Mouse (Mus musculus) left cerebral cortex, adult 2 months (tissue): ENCODE measurements around the gene Pld5. TPM values are rescaled to one million over a fixed set of nuclear protein-coding genes. Genes with fewer than 3 reads are reported as not detected.
"Not testable (repeated sequence)": the region's sequence is repeated elsewhere in the genome, so short reads cannot be mapped to it uniquely, and the experiment has no call there.

Experiments
- DNase-seq, 2 experiments: peaks; one replicate each; pipeline ENCODE4 v3.0.0; 2021 to 2022; ENCODE audit warnings: low spot score in 2 of 2, mixed read lengths in 1 of 2; ENCODE audit errors: extremely low spot score in 1 of 2
- H3K27ac ChIP-seq: fragments of 200-600 bp; 2 replicates; pipeline ENCODE4 v1.8.1; 2022
- H3K4me3 ChIP-seq: fragments of 200-600 bp; 2 replicates; pipeline ENCODE4 v1.8.1; 2022
- CTCF ChIP-seq: fragments of 200-600 bp; IDR thresholded peaks from 2 replicates; pipeline ENCODE4 v1.8.1; 2022; ENCODE audit warnings: antibody characterized with exemption, mild to moderate bottlenecking, moderate library complexity
- intact Hi-C: fragments of 180-260 bp; cut with DNase I; formaldehyde crosslinking; loops from one replicate; pipeline ENCODE4 v1.15.1; 2025
- total RNA-seq, 2 experiments: library from RNA; stranded (reverse); gene quantifications; 2 replicates each; pipeline ENCODE4 v1.2.3; 2021

Pld5 gene
- total RNA-seq, 2 experiments from 2014 or later: 10.0 to 11.2 TPM

GRCm38 (mm10) chr1:175988448-175988847 lies 286.7 kb downstream of the Pld5 start:
- intact Hi-C loops: no loop called here
- Histone ChIP-seq H3K4me3 (no peak overlapping the region), H3K27ac (no peak overlapping the region)
- DNase-seq: no peak
- TF ChIP-seq CTCF: no peak

DNA sequence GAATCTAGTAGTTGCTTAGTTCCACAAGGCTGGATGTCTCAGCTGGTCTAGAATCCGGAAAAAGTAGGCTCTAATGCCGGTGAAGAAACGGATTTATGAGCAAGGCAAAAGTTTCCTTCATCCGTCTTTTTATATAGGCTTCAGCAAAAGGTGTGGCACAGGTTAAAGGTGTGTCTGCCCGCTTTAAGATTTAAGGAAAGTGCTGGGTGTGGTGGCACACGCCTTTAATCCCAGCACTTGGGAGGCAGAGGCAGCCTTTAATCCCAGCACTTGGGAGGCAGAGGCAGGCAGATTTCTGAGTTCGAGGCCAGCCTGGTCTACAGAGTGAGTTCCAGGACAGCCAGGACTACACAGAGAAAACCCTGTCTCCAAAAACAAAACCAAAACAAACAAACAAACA lies 296.1 kb downstream of the Pld5 start, which contains the start of gene Rbm8a2:
Gene Rbm8a2 (minus strand): TSS at position 101 of the 400 bp plus-strand sequence.
- DNase-seq, H3K4me3 ChIP-seq, H3K27ac ChIP-seq, intact Hi-C loops: not testable (repeated sequence)

- Histone ChIP-seq H3K27ac (no peak overlapping the region), H3K4me3 (no peak overlapping the region)
- DNase-seq: no peak
- TF ChIP-seq CTCF: no peak
- intact Hi-C loops: no loop called here
Observed at GRCm38 (mm10) chr1:175970710-175971109, 304.4 kb downstream of the Pld5 start.

DNA sequence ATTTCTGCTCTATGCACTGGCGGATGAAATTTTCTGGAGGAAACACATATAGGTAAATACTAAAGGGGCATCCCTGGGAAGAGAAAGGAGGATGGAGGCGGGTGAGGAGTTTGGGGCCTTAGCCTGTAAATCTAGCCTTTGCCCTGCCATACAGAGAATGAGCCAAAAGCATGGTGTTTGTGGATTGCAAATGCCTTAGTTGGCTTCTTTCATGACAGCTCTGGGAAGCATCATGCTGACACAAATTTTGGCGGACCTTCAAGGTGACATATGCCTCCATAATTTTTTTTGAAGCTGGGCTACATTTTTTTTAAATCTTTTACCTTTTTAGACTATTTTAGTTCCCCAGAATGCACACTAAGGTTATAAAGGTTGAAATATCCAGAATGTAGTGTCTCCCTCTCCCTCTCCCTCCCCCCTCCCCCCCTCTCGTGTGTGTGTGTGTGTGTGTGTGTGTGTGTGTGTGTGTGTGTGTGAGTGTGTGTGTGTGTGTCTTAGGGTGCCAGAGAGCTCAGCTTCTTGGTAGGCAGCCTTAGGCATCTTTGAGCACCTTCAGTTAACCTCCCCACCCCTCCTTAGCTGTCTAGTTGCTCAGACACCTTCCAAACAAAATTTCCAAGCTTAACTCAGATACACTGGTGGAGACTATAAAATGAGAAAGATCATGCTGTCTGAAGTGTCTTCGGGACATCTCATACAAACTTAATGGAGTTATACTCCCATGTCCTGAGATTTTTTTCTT lies 307.9 kb downstream of the Pld5 start:
- intact Hi-C loops: no loop called here
- Histone ChIP-seq H3K27ac (no peak overlapping the region), H3K4me3 (no peak overlapping the region)
- no peak for TF ChIP-seq CTCF
- DNase-seq: no peak

DNA sequence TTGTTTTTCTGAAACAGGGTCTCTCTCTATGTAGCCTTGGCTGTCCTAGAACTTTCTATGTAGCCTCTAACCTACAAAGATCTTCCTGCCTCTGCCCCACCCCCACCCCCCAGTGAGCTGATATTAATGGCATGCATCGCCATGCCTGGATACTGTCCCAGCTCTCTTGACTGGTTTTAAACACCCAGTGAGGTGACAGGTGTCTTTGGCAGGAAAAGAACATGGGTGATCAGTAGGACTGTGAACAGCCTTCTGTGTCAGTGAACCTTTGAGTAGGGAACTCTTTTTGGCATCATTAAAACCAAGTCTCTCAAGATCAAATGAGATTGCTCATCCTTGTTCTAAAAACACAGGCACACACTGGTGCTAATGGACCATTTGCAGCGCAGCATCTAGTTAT lies 313.3 kb downstream of the Pld5 start:
- intact Hi-C loops: no loop called here
- H3K4me3 ChIP-seq: no peak overlapping the region
- no peak for TF ChIP-seq CTCF
- H3K27ac ChIP-seq: no peak overlapping the region
- no peak for DNase-seq

- intact Hi-C loops: no loop called here
- no peak for TF ChIP-seq CTCF
- Histone ChIP-seq H3K4me3 (no peak overlapping the region), H3K27ac (no peak overlapping the region)
- no peak for DNase-seq
Observed at GRCm38 (mm10) chr1:175950851-175951250, 324.3 kb downstream of the Pld5 start.

DNA sequence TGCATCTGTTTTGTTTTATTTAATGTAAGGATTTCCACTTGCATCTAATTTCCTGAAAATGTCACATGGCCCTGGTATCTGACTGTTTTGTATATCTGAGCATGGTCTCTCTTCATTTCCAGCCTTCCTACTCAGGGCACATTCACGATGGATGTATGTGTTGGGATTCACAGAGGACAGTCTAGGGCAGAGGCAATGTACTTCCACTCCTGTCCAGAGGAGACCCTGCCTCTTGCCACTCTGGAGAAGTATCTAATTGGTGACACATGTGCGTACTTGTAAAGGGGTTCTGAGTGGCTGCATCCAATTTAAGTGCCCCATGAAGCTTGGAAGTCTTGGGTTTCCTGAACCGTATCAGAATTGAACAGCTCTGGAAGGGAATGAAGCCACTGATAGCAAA lies 324.7 kb downstream of the Pld5 start:
- intact Hi-C loops: no loop called here
- TF ChIP-seq CTCF: no peak
- no peak for DNase-seq
- Histone ChIP-seq H3K4me3 (no peak overlapping the region), H3K27ac (no peak overlapping the region)

DNA sequence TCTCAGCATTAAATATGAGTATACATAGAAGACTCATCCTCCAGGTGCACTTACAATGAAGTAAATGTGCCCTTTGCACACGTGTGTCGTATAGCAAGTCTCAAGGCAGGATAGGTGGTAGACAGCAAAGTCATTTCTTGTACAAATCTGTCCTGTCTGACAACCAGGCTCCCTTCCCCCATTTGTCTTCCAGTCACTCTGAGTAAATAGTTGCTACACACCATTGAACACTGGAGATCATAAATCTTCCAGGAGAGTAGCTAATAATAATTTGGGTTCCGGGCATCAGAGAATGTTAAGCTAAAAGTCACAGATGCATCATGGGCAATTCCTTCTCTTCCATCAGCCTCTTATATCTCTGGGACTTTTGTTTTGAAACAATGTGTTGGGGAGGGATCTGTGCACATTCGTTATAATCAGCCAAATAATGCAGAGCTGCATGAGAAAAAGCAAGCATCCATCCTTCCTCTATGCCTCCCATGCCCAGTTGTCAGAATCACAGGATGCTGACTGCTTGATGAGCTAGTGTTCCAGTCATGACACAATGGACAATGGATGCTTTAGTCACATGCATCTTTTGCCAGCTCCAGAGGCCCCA lies 328.3 kb downstream of the Pld5 start:
- Histone ChIP-seq H3K27ac (no peak overlapping the region), H3K4me3 (no peak overlapping the region)
- intact Hi-C loops: no loop called here
- DNase-seq: no peak
- TF ChIP-seq CTCF: no peak

- TF ChIP-seq CTCF: no peak
- intact Hi-C loops: no loop called here
- DNase-seq: no peak
- H3K27ac ChIP-seq: no peak overlapping the region
- no peak overlapping the region for H3K4me3 ChIP-seq
Observed at GRCm38 (mm10) chr1:175943168-175943567, 331.9 kb downstream of the Pld5 start.

DNA sequence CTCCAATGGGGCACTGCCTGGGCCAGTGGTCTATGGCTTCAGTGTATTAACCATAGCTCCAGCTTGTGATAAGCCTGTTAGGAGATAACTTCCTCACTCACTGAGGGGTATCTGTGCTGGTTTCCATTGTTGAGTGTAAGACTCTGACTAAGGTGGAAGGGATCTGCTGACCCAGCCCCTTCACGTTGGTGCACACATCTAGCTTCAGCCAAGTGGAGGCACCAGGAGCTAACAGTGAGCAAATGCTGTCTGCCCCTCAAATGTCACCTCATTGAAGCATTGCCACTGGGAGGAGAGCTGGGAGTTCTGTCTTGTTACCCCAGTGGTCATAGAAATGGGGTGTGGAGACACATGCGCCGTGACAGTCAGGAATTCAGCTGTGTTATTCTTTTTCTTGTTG lies 336.4 kb downstream of the Pld5 start:
- intact Hi-C loops: no loop called here
- Histone ChIP-seq H3K27ac (no peak overlapping the region), H3K4me3 (no peak overlapping the region)
- DNase-seq: no peak
- TF ChIP-seq CTCF: no peak

GRCm38 (mm10) chr1:175936282-175936737 lies 338.8 kb downstream of the Pld5 start:
- Histone ChIP-seq H3K4me3 (no peak overlapping the region), H3K27ac (no peak overlapping the region)
- intact Hi-C loops: loop anchor here (1.0 to 2.0 kb wide), 2 partner anchors 286 to 763 kb away; no protein-coding TSS in a partner anchor
- peak; percentile 71 to 72 for DNase-seq
- peak; percentile 90 for TF ChIP-seq CTCF

- no peak overlapping the region for H3K27ac ChIP-seq
- H3K4me3 ChIP-seq: no peak overlapping the region
- no peak for TF ChIP-seq CTCF
- no peak for DNase-seq
- intact Hi-C loops: no loop called here
Observed at GRCm38 (mm10) chr1:175931391-175931790, 343.7 kb downstream of the Pld5 start.
